Mouse (Mus musculus): ENCODE results near the gene Fam193a. TPM values are rescaled to one million over a fixed set of nuclear protein-coding genes. Genes with fewer than 3 reads are reported as not detected.

Fam193a gene
- total RNA-seq, 2 experiments from 2014 or later = 20.1 to 33.6 TPM

Other genes with a start within 250 kb of the Fam193a start
- 0.26 and 3.1 TPM in 2 replicates for gene Poln, start 200.5 kb upstream of the Fam193a start, total RNA-seq (2014; fragmentation: Nextera tagmentation)
- 2.6 and 6.3 TPM in 2 replicates for gene Poln, start 200.5 kb upstream of the Fam193a start, total RNA-seq (2017)
- 45.3 and 52.4 TPM in 2 replicates for gene Haus3, start 200.4 kb upstream of the Fam193a start, total RNA-seq (2014; fragmentation: Nextera tagmentation)
- 83.0 and 139 TPM in 2 replicates for gene Haus3, start 200.4 kb upstream of the Fam193a start, total RNA-seq (2017)
- gene Mxd4, start 182.2 kb upstream of the Fam193a start, total RNA-seq (2014; fragmentation: Nextera tagmentation) = 32.3 and 34.4 TPM in 2 replicates
- gene Mxd4, start 182.2 kb upstream of the Fam193a start, total RNA-seq (2017) = 9.5 and 14.7 TPM in 2 replicates
- gene Zfyve28, start 81.5 kb upstream of the Fam193a start, total RNA-seq (2014; fragmentation: Nextera tagmentation) = not detected in 2 replicates
- not detected in 2 replicates for gene Zfyve28, start 81.5 kb upstream of the Fam193a start, total RNA-seq (2017)
- gene Cfap99, start 81.3 kb upstream of the Fam193a start, total RNA-seq (2014; fragmentation: Nextera tagmentation) = not detected in 2 replicates
- gene Cfap99, start 81.3 kb upstream of the Fam193a start, total RNA-seq (2017) = not detected in 2 replicates
- 116 and 123 TPM in 2 replicates for gene Rnf4, start 33.6 kb upstream of the Fam193a start, total RNA-seq (2014; fragmentation: Nextera tagmentation)
- gene Rnf4, start 33.6 kb upstream of the Fam193a start, total RNA-seq (2017) = 112 and 149 TPM in 2 replicates
- 4.8 and 14.9 TPM in 2 replicates for gene Tnip2, start 144.1 kb downstream of the Fam193a start, total RNA-seq (2014; fragmentation: Nextera tagmentation)
- 5.0 and 13.8 TPM in 2 replicates for gene Tnip2, start 144.1 kb downstream of the Fam193a start, total RNA-seq (2017)
- 10.2 and 13.1 TPM in 2 replicates for gene Sh3bp2, start 155.9 kb downstream of the Fam193a start, total RNA-seq (2014; fragmentation: Nextera tagmentation)
- 3.3 and 4.2 TPM in 2 replicates for gene Sh3bp2, start 155.9 kb downstream of the Fam193a start, total RNA-seq (2017)
- gene Add1, start 203.7 kb downstream of the Fam193a start, total RNA-seq (2014; fragmentation: Nextera tagmentation) = 188 and 260 TPM in 2 replicates
- gene Add1, start 203.7 kb downstream of the Fam193a start, total RNA-seq (2017) = 170 and 288 TPM in 2 replicates